Mouse (Mus musculus): ENCODE results near the gene Flt4. TPM values are rescaled to one million over a fixed set of nuclear protein-coding genes. Genes with fewer than 3 reads are reported as not detected.
"Not testable (repeated sequence)": the region's sequence is repeated elsewhere in the genome, so short reads cannot be mapped to it uniquely, and the experiment has no call there.

The Flt4 gene
- 4.8 and 5.0 TPM in 2 replicates for polyA plus RNA-seq (2016; fragmentation: Nextera tagmentation; extraction: Ambion mirVana)

DNA sequence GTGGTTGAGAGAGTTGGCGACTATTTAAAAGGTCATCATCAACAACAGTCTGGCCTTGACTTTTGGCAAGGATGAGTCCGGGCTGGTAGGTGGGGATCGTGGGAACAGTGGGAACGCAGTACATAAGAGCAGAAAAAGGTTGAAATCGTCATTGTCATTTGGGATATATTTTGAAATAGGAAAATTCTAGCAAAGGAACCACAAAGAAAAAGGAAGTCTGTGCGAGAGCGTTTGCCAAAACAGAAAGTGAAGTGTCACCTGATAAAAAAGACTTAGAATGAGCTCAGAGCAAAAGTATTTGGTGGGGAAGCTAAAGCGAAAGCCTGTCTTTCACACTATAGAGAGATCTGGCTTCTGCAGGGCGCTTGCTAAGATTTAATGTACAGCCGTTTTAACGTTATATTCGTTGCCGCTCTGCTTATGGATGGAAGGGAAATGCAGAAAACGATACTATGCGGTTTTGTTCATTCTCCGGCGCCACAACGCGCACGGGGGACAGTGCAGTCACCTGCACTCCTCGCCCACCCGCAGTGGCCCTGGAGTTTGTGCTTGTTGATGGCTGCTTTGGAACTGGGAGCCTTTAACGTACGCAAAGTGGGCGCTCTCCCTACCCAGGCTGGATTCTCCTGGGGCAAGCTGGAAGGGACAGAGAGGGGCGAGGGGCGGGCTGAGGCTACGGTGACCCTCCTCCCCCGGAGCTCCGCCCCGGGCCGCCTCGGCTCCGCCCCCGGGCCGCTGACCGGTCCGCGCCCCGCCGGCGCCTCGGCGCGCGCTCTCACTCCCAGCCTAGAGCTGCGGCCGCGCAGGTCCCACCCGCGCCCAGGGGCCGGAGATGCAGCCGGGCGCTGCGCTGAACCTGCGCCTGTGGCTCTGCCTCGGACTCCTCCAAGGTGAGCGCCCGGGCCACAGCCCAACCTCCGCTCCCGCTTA lies at the start of gene Flt4:
Gene Flt4, plus strand, starts transcription at position 326 of the 930 bp plus-strand sequence.
- H3K27me3 ChIP-seq (ENCODE audit: poor library complexity, severe bottlenecking), result peaks cover 76% of the 10 kb centered on the region
- H3K9me3 ChIP-seq; DNase-seq (ENCODE audit: extremely low spot score, low spot score); H3K36me3 ChIP-seq (replicated peaks): not testable (repeated sequence)
- H3K4me1 ChIP-seq, result peaks cover 13% of the 10 kb centered on the region
- 7% methylated on average over 40 of the region's 61 CpGs for WGBS
- H3K4me3 ChIP-seq, result peak within 1 kb of the TSS; percentile 53
- 0 out of 2 replicates have a peak within 1 kb of the TSS, but pooled peaks have one; percentile 51 for H3K27ac ChIP-seq

GRCm38 (mm10) chr11:49575054-49575453 lies 34.0 kb upstream of the Flt4 start:
- H3K9me3 ChIP-seq; H3K27ac ChIP-seq; H3K36me3 ChIP-seq (replicated peaks); H3K27me3 ChIP-seq (ENCODE audit: poor library complexity, severe bottlenecking); H3K4me3 ChIP-seq; DNase-seq (ENCODE audit: extremely low spot score, low spot score); H3K4me1 ChIP-seq: not testable (repeated sequence)
- 39% methylated on average over 2 of the region's 2 CpGs for WGBS

- H3K27ac ChIP-seq; DNase-seq (ENCODE audit: extremely low spot score, low spot score); H3K4me3 ChIP-seq; H3K9me3 ChIP-seq; H3K4me1 ChIP-seq; H3K27me3 ChIP-seq (ENCODE audit: poor library complexity, severe bottlenecking); H3K36me3 ChIP-seq (replicated peaks): not testable (repeated sequence)
- 86% methylated on average over 8 of the region's 8 CpGs for WGBS
Observed at GRCm38 (mm10) chr11:49580452-49580851, 28.6 kb upstream of the Flt4 start.

GRCm38 (mm10) chr11:49590213-49590612 lies 18.9 kb upstream of the Flt4 start:
- no peaks in the 10 kb centered on the region for H3K9me3 ChIP-seq
- DNase-seq (ENCODE audit: extremely low spot score, low spot score), result no peak
- H3K27ac ChIP-seq, result no peak overlapping the region
- H3K36me3 ChIP-seq (replicated peaks), result no peaks in the 10 kb centered on the region
- H3K4me3 ChIP-seq, result no peak overlapping the region
- H3K27me3 ChIP-seq (ENCODE audit: poor library complexity, severe bottlenecking), result no peaks in the 10 kb centered on the region
- WGBS, result 93% methylated on average over 19 of the region's 19 CpGs
- no peaks in the 10 kb centered on the region for H3K4me1 ChIP-seq

DNA sequence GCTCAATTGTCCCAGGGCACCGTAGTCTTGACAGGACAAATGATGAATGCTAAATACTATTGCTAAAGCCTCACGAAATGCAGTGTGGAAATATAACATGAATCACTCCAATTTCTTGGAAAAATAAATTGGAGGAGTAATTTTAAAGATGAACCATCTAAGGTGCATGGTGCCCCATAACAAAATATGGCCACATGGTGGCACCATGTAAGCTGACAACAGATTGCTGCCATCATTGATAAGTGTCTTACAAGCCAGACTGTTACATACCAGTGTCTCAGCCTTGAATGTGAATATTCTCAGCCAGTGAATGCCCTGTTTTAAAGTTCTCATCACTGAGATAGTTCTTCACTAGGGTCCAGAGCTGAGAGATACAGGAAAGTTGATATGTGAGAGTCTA lies 11.9 kb upstream of the Flt4 start:
- not testable (repeated sequence) for H3K36me3 ChIP-seq (replicated peaks); H3K9me3 ChIP-seq; H3K27ac ChIP-seq; H3K4me3 ChIP-seq; H3K4me1 ChIP-seq; DNase-seq (ENCODE audit: extremely low spot score, low spot score); H3K27me3 ChIP-seq (ENCODE audit: poor library complexity, severe bottlenecking)
- WGBS, result 67% methylated on average over 2 of the region's 2 CpGs

DNA sequence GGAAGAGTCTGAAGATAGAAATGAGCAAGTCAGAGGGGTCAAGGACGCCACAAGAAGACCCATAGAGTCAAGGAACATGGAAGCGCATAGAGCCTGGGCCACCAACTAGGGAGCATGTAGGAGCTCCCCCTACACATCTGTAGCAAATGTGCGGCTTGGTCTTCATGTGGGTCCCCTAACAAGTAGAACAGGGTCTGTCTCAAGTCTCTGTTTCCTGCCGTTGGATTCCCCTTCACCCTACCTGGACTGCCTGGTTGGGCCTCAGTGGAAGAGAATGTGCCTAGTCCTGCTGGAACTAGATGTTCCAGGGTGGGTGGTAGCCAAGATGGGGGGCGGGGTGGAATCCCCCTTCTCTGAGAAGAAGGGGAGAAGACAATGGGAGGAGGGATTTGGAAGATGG lies 757 bp upstream of the Flt4 start:
- not testable (repeated sequence) for H3K4me3 ChIP-seq; H3K27ac ChIP-seq; DNase-seq (ENCODE audit: extremely low spot score, low spot score); H3K36me3 ChIP-seq (replicated peaks); H3K9me3 ChIP-seq
- peaks cover 67% of the 10 kb centered on the region for H3K27me3 ChIP-seq (ENCODE audit: poor library complexity, severe bottlenecking)
- peaks cover 11% of the 10 kb centered on the region for H3K4me1 ChIP-seq
- WGBS, result 83% methylated on average over 5 of the region's 5 CpGs

- not testable (repeated sequence) for H3K36me3 ChIP-seq (replicated peaks); H3K9me3 ChIP-seq; DNase-seq (ENCODE audit: extremely low spot score, low spot score)
- peak overlapping the region; percentile 53 for H3K4me3 ChIP-seq
- H3K27me3 ChIP-seq (ENCODE audit: poor library complexity, severe bottlenecking), result peaks cover 81% of the 10 kb centered on the region
- 1% methylated on average over 50 of the region's 52 CpGs for WGBS
- H3K27ac ChIP-seq, result 0 out of 2 replicates have a peak overlapping the region, but pooled peaks have one; percentile 51
- peaks cover 13% of the 10 kb centered on the region for H3K4me1 ChIP-seq
Observed at GRCm38 (mm10) chr11:49609868-49610824, 1.1 kb downstream of the Flt4 start.

- DNase-seq (ENCODE audit: extremely low spot score, low spot score); H3K4me3 ChIP-seq; H3K36me3 ChIP-seq (replicated peaks); H3K9me3 ChIP-seq; H3K27ac ChIP-seq: not testable (repeated sequence)
- Histone ChIP-seq H3K27me3 (ENCODE audit: poor library complexity, severe bottlenecking) (peaks cover 79% of the 10 kb centered on the region), H3K4me1 (peaks cover 13% of the 10 kb centered on the region)
- WGBS, result 25% methylated on average over 3 of the region's 3 CpGs
Observed at GRCm38 (mm10) chr11:49611349-49611748, 2.3 kb downstream of the Flt4 start.

GRCm38 (mm10) chr11:49612154-49612553 lies 3.1 kb downstream of the Flt4 start:
- H3K9me3 ChIP-seq, result no peaks in the 10 kb centered on the region
- 69% methylated on average over 3 of the region's 3 CpGs for WGBS
- H3K27ac ChIP-seq, result no peak overlapping the region
- no peak for DNase-seq (ENCODE audit: extremely low spot score, low spot score)
- peaks cover 71% of the 10 kb centered on the region for H3K27me3 ChIP-seq (ENCODE audit: poor library complexity, severe bottlenecking)
- H3K36me3 ChIP-seq (replicated peaks), result no peaks in the 10 kb centered on the region
- H3K4me3 ChIP-seq, result no peak overlapping the region
- H3K4me1 ChIP-seq, result peaks cover 13% of the 10 kb centered on the region

DNA sequence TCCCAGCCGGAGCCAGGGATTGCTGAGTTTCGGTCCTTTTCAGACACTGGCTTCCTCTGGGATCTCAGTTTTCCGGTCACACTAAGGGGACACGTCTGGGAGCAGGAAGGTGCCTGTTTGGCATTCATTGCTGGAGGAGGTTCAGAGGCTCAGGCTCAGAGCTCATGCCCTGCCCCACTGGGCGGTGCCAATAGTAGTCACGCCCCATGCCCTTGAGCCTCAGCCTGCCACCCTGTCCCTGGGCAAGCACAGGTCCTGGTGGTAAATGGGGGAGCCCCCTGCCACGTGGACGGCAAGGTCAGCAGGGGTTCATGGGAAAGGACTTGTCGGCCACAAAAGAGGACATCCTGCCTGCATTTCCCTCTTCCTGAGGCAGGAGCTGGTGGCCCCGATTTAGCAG lies 4.3 kb downstream of the Flt4 start:
- Histone ChIP-seq H3K36me3 (replicated peaks) (no peaks in the 10 kb centered on the region), H3K27me3 (ENCODE audit: poor library complexity, severe bottlenecking) (peaks cover 59% of the 10 kb centered on the region), H3K4me3 (no peak overlapping the region; the same call in 1 of the 2 replicates), H3K27ac (no peak overlapping the region), H3K9me3 (no peaks in the 10 kb centered on the region), H3K4me1 (peaks cover 13% of the 10 kb centered on the region)
- 17% methylated on average over 10 of the region's 10 CpGs for WGBS
- DNase-seq (ENCODE audit: extremely low spot score, low spot score), result no peak

- DNase-seq (ENCODE audit: extremely low spot score, low spot score), result no peak
- 94% methylated on average over 10 of the region's 10 CpGs for WGBS
Observed at GRCm38 (mm10) chr11:49615856-49616725, 7.0 kb downstream of the Flt4 start.

DNA sequence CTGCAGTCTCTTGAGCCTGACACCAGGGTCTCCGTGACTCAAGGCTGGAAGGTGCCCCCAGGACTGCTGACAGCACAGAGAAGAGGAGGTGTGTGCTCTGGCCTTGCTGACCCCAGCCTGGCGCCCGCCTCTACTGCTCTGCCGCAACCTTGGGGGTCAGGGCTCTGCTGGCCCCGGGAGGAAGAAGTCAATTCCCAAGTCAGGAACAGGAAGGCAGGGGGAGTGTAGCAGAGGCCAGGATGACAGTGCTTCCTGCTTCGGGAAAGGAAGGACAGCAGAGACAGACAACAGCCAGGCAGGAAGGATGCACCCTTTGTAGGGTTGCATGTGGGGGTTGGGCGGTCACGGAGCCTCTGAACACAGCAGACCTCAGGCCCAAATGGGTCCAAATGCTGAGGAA lies 9.4 kb downstream of the Flt4 start:
- WGBS, result 77% methylated on average over 8 of the region's 8 CpGs
- peaks cover 1% of the 10 kb centered on the region; the same call in 1 of the 2 replicates for H3K4me1 ChIP-seq

More at GRCm38 (mm10) chr11:49615856-49616725, 7.0 kb downstream of the Flt4 start:
- Histone ChIP-seq H3K36me3 (replicated peaks) (no peaks in the 10 kb centered on the region), H3K27me3 (ENCODE audit: poor library complexity, severe bottlenecking) (peaks cover 32% of the 10 kb centered on the region), H3K4me3 (no peak overlapping the region), H3K9me3 (no peaks in the 10 kb centered on the region), H3K27ac (no peak overlapping the region), H3K4me1 (peaks cover 4% of the 10 kb centered on the region; the same call in 1 of the 2 replicates)

More for the DNA sequence above, 9.4 kb downstream of the Flt4 start:
- no peak for DNase-seq (ENCODE audit: extremely low spot score, low spot score)
- H3K27me3 ChIP-seq (ENCODE audit: poor library complexity, severe bottlenecking), result peaks cover 12% of the 10 kb centered on the region
- no peaks in the 10 kb centered on the region for H3K36me3 ChIP-seq (replicated peaks)
- no peaks in the 10 kb centered on the region for H3K9me3 ChIP-seq
- H3K27ac ChIP-seq, result no peak overlapping the region
- H3K4me3 ChIP-seq, result no peak overlapping the region

Data from forebrain, embryonic 10.5 days (tissue).